ENCODE assay signal across 28 mouse cellular contexts in the genomic region with DNA sequence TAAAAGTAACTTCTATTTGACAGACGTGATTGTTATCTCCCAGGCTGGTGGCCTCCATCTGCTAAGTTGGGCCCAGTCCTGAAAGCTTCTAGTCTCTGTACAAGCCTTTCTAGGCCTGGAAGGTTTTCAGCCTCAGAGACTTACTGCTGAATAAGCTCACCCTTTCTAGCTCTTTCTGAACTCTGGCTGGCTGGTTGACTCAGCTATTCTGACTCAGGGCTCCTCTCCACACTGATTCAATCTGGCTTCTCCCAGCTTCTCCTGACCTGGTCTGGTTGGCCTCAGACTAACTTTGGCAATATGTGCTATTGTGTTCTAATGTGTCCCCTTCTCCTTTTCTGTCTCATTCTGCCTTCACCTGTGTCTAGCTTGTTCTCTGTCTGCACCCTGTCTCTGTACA. TPM values are rescaled to one million over a fixed set of nuclear protein-coding genes. Genes with fewer than 3 reads are reported as not detected.
DNase-seq lines count a peak whose midpoint lies in the region; TF ChIP-seq lines count a peak whose summit lies in the region.
"Had no signal": no experiment of that assay in that cellular context is flagged by ENCODE, and none has a peak within 500 bp of the region (broad histone marks: within the 10 kb centered on the region; RNA-seq: fewer than 3 reads in every experiment).

No protein-coding gene starts in this region.

- TF ChIP-seq CTCF in MEL (IDR thresholded peaks at IDR 0.05 in 2 of 3, conservative IDR thresholded peaks at IDR 0.05 in 1 of 3; ENCODE audit: control insufficient read depth in 1 of 3, insufficient read depth in 1 of 3, low read depth in 2 of 3, low read length in 3 of 3, poor library complexity in 1 of 3, severe bottlenecking in 1 of 3) = no peak

- 76% methylated on average over 1 of the region's 1 CpGs for whole genome bisulfite sequencing in midbrain, embryonic 10.5 days

- no peak overlapping the region for H3K27ac ChIP-seq in MEL (ENCODE audit: control insufficient read depth, low read depth, low read length)
- no peak overlapping the region for H3K27ac ChIP-seq in midbrain, embryonic 10.5 days (replicated peaks)
- H3K27ac ChIP-seq: embryonic facial prominence, embryonic 15.5 days; hindbrain, embryonic 10.5 days; hindbrain, embryonic 14.5 days; intestine, embryonic 15.5 days had no signal

- no peaks in the 10 kb centered on the region for H3K27me3 ChIP-seq in MEL (ENCODE audit: control insufficient read depth in 1 of 2, insufficient read depth in 2 of 2, low read length in 2 of 2)
- H3K27me3 ChIP-seq in midbrain, embryonic 10.5 days (ENCODE audit: low read depth, poor library complexity, severe bottlenecking) = peaks cover 4% of the 10 kb centered on the region
- H3K27me3 ChIP-seq: embryonic facial prominence, embryonic 15.5 days; heart, embryonic 12.5 days; intestine, embryonic 15.5 days had no signal

- no peak overlapping the region for H3K4me3 ChIP-seq in MEL (ENCODE audit: control insufficient read depth in 1 of 2, insufficient read depth in 1 of 2, low read depth in 2 of 2, low read length in 2 of 2)
- no peak overlapping the region for H3K4me3 ChIP-seq in midbrain, embryonic 10.5 days
- H3K4me3 ChIP-seq: embryonic facial prominence, embryonic 15.5 days; erythroblast, embryonic 14.5 days; heart, embryonic 12.5 days; hindbrain, embryonic 10.5 days; intestine, embryonic 15.5 days had no signal

- TF ChIP-seq POLR2A in MEL (IDR thresholded peaks at IDR 0.05; ENCODE audit: control insufficient read depth in 1 of 2, insufficient read depth in 1 of 2, low read depth in 1 of 2, low read length in 2 of 2, poor library complexity in 1 of 2) = no peak

- H3K4me1 ChIP-seq in MEL (ENCODE audit: control insufficient read depth in 1 of 2, insufficient read depth in 2 of 2, low read length in 2 of 2) = peaks cover 6% of the 10 kb centered on the region in 2 experiments
- H3K4me1 ChIP-seq in midbrain, embryonic 10.5 days = peaks cover 16% of the 10 kb centered on the region
- H3K4me1 ChIP-seq: intestine, embryonic 15.5 days had no signal

- TF ChIP-seq RAD21 in MEL (IDR thresholded peaks at IDR 0.05; ENCODE audit: low read depth, low read length) = no peak

- H3K9ac ChIP-seq in MEL (ENCODE audit: control insufficient read depth, low read depth, low read length, poor library complexity, severe bottlenecking) = no peak overlapping the region
- H3K9ac ChIP-seq: embryonic facial prominence, embryonic 15.5 days; heart, embryonic 12.5 days; hindbrain, embryonic 14.5 days; intestine, embryonic 15.5 days had no signal

- H3K79me2 ChIP-seq in MEL (ENCODE audit: control insufficient read depth, insufficient read depth, low read length, poor library complexity) = peaks cover 1% of the 10 kb centered on the region; the same call in 1 of the 2 replicates

- H3K36me3 ChIP-seq in MEL (ENCODE audit: control insufficient read depth in 1 of 2, insufficient read depth in 2 of 2, low read length in 2 of 2) = peaks cover 0 to 12% of the 10 kb centered on the region in 2 experiments; a peak in 2 of 4 replicates
- no peaks in the 10 kb centered on the region for H3K36me3 ChIP-seq in midbrain, embryonic 10.5 days
- H3K36me3 ChIP-seq: embryonic facial prominence, embryonic 15.5 days; heart, embryonic 12.5 days; hindbrain, embryonic 10.5 days; intestine, embryonic 15.5 days had no signal

- TF ChIP-seq EP300 in MEL (IDR thresholded peaks at IDR 0.05; ENCODE audit: low read depth in 1 of 2, low read length in 2 of 2) = no peak

- no peak for DNase-seq in MEL (ENCODE audit: low read depth, low spot score)
- DNase-seq in adrenal gland, adult 2 months = peak; percentile 72
- DNase-seq in adrenal gland, postnatal 25 days = peak; percentile 12
- no peak for DNase-seq in left cerebral cortex, adult 18-20 months (ENCODE audit: low spot score in 2 of 2)
- DNase-seq in midbrain, embryonic 10.5 days (ENCODE audit: low spot score) = no peak
- no peak for DNase-seq in heart, adult 18-20 months
- DNase-seq: cerebellum, adult 11 months; cerebellum, adult 8-10 months; cerebellum, postnatal 14 days; embryo, embryonic 11 days; gastrocnemius, postnatal 10 days; kidney, adult 18-20 months had no signal

- no peaks in the 10 kb centered on the region for H3K9me3 ChIP-seq in MEL (replicated peaks; ENCODE audit: insufficient read depth, low read length)
- no peaks in the 10 kb centered on the region; the same call in 1 of the 2 replicates for H3K9me3 ChIP-seq in midbrain, embryonic 10.5 days (replicated peaks)
- H3K9me3 ChIP-seq: embryonic facial prominence, embryonic 15.5 days; heart, embryonic 12.5 days; hindbrain, embryonic 10.5 days; intestine, embryonic 15.5 days had no signal

TF ChIP-seq in MEL, 35 proteins besides CTCF, POLR2A, EP300 and RAD21:
- 0 out of 2 replicates have a peak, but pooled peaks have one; percentile 16 for TF ChIP-seq GATA1 (IDR thresholded peaks at IDR 0.05; ENCODE audit: low read depth, low read length)
- no peak for TF ChIP-seq SMC3 (IDR thresholded peaks at IDR 0.05; ENCODE audit: low read depth, low read length)

RNA-seq across cellular contexts. Expression of gene Faiml, which starts 2.2 kb away (rescaled TPM):
- total RNA-seq in MEL (2012; rRNA removed) = not detected in 2 replicates
- polyA plus RNA-seq in MEL (2012; ENCODE audit: insufficient read depth in 1 of 2, insufficient read length in 2 of 2, low read depth in 1 of 2, low replicate concordance in 2 of 2, missing spikeins in 1 of 2) = not detected
- not detected for total RNA-seq in adrenal gland, adult 2 months (2021)
- not detected in 2 replicates for polyA plus RNA-seq in adrenal gland, adult 2 months (2012; rRNA removed)
- total RNA-seq in adrenal gland, postnatal 25 days (2021) = not detected in 2 replicates
- total RNA-seq in left cerebral cortex, adult 18-20 months (2021) = not detected
- polyA plus RNA-seq in midbrain, embryonic 10.5 days (2016; fragmentation: Nextera tagmentation; extraction: Ambion mirVana) = not detected in 2 replicates
- total RNA-seq in heart, adult 18-20 months (2021) = not detected
- total RNA-seq: common myeloid progenitor, adult 5-6 weeks; gastrocnemius, postnatal 10 days; heart, adult 8-10 months; heart, postnatal 25 days had no signal
- polyA plus RNA-seq: C2C12; embryonic facial prominence, embryonic 11.5 days; embryonic facial prominence, embryonic 15.5 days; erythroblast, embryonic 14.5 days; forebrain, embryonic 11.5 days; forebrain, embryonic 16.5 days; frontal cortex, adult 2 months; gonadal fat pad, adult 2 months; heart, embryonic 12.5 days; heart, embryonic 16.5 days; hindbrain, embryonic 10.5 days; hindbrain, embryonic 14.5 days; intestine, embryonic 15.5 days had no signal

RNA-seq across cellular contexts. Expression of gene Cep70, which starts 3.9 kb away (rescaled TPM):
- 7.3 and 8.0 TPM in 2 replicates for total RNA-seq in MEL (2012; rRNA removed)
- polyA plus RNA-seq in MEL (2012; ENCODE audit: insufficient read depth in 1 of 2, insufficient read length in 2 of 2, low read depth in 1 of 2, low replicate concordance in 2 of 2, missing spikeins in 1 of 2) = 1 to 10 TPM in 1 of 2 experiments, not detected in 1; 7.6 TPM
- total RNA-seq in adrenal gland, adult 2 months (2021) = 10 to 100 TPM in 1 of 2 experiments, 1 to 10 TPM in 1; 8.0 to 11.2 TPM
- 0.86 and 1.3 TPM in 2 replicates for polyA plus RNA-seq in adrenal gland, adult 2 months (2012; rRNA removed)
- total RNA-seq in adrenal gland, postnatal 25 days (2021) = 7.5 and 11.7 TPM in 2 replicates
- 10 to 100 TPM; 19.2 to 23.9 TPM for total RNA-seq in left cerebral cortex, adult 18-20 months (2021)
- polyA plus RNA-seq in midbrain, embryonic 10.5 days (2016; fragmentation: Nextera tagmentation; extraction: Ambion mirVana) = 37.8 and 41.6 TPM in 2 replicates
- 1 to 10 TPM; 6.8 to 7.3 TPM for total RNA-seq in heart, adult 18-20 months (2021)

Comparison
In these comparisons a context has a peak if more than half of its experiments do, and no peak if none do; other contexts are left out.
1. DNase-seq: peak in adrenal gland, adult 2 months (single experiment) and adrenal gland, postnatal 25 days (single experiment); none in MEL (single experiment), left cerebral cortex, adult 18-20 months (0 of 2), midbrain, embryonic 10.5 days (single experiment) and heart, adult 18-20 months (0 of 2).